Mouse (Mus musculus) small intestine, adult 2 months (tissue): Measurements from ENCODE around the gene Exo5.

Source experiments
- CTCF ChIP-seq: fragments of 200-500 bp; IDR thresholded peaks from 2 replicates; pipeline ENCODE4 v1.5.1; 2012; ENCODE audit warnings: low read depth, mild to moderate bottlenecking, control low read depth, inconsistent platforms, low read length, moderate library complexity, mixed read lengths; ENCODE audit not compliant: insufficient replicate concordance, insufficient read length; ENCODE audit errors: extremely low read depth
- POLR2A ChIP-seq: fragments of 200-500 bp; IDR thresholded peaks from 2 replicates; pipeline ENCODE4 v1.6.1; 2012; ENCODE audit warnings: low read depth, mild to moderate bottlenecking, control low read depth, inconsistent platforms, low read length, moderate library complexity

DNA sequence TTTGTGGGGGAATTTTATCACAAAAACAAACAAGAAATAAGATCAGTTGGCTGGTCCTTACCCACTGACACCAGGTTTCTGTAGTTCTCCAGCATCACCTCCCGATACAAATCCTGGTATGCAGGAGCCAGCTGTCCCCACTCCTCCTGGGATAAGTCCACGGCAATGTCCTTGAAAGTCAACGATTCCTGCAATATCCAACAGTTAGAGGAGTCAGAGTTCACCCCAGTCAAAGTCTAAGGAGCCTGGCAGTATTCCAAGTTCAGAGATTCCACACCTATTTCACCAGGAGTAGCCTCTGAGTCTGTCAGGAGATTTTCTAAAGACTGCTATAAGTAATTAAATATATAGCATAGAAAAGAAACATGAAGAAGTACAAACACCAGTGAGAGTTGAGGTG is 10.2 kb upstream of the Exo5 start:
- TF ChIP-seq CTCF = no peak
- no peak for TF ChIP-seq POLR2A
